Mouse (Mus musculus) forebrain, embryonic 16.5 days (tissue): ENCODE data around the gene D11Wsu47e. TPM values are rescaled to one million over a fixed set of nuclear protein-coding genes. Genes with fewer than 3 reads are reported as not detected.

Experiments used
- ATAC-seq: fragments of 200-750 bp; cut with Nextera tagmentation; 2 replicates; pipeline ENCODE4 v1.8.0; 2017; ENCODE audit warnings: mild to moderate bottlenecking, moderate library complexity
- H3K27ac ChIP-seq: fragments of 300-500 bp; sonication (generic); 2 replicates; pipeline ENCODE4 v1.5.1; 2014; ENCODE audit warnings: low read length, control low read depth
- H3K27me3 ChIP-seq: fragments of 300-500 bp; sonication (generic); replicated peaks from 2 replicates; pipeline ENCODE4 v1.6.1; 2014; ENCODE audit warnings: low read length; ENCODE audit not compliant: control insufficient read depth, insufficient read depth
- H3K36me3 ChIP-seq: fragments of 300-500 bp; sonication (generic); 2 replicates; pipeline ENCODE4 v1.6.1; 2014; ENCODE audit not compliant: control insufficient read depth, insufficient read depth
- H3K4me1 ChIP-seq: fragments of 300-500 bp; sonication (generic); replicated peaks from 2 replicates; pipeline ENCODE4 v1.6.1; 2014; ENCODE audit warnings: low read length; ENCODE audit not compliant: control insufficient read depth, insufficient read depth
- H3K4me2 ChIP-seq: fragments of 300-500 bp; sonication (generic); 2 replicates; pipeline ENCODE4 v1.6.1; 2014; ENCODE audit warnings: mild to moderate bottlenecking, low read length, control low read depth
- H3K4me3 ChIP-seq: fragments of 300-500 bp; sonication (generic); replicated peaks from 2 replicates; pipeline ENCODE4 v1.5.1; 2014; ENCODE audit warnings: mild to moderate bottlenecking, low read length, control low read depth
- H3K9ac ChIP-seq: fragments of 300-500 bp; sonication (generic); replicated peaks from 2 replicates; pipeline ENCODE4 v1.6.1; 2014; ENCODE audit warnings: low read depth, low read length, control low read depth
- H3K9me3 ChIP-seq: fragments of 300-500 bp; sonication (generic); 2 replicates; pipeline ENCODE4 v1.6.1; 2016; ENCODE audit warnings: low read length; ENCODE audit not compliant: control insufficient read depth
- WGBS: fragments of 180-500 bp; shearing (Covaris S2); extraction: QIAGEN DNeasy Blood & Tissue Kit; methylation state at CpG from one replicate; pipeline ENCODE4 v1.1.7; 2014; 5-methylcytosine and 5-hydroxymethylcytosine counted together
- polyA plus RNA-seq: library from polyadenylated mRNA; unstranded; fragments of >200 nt; fragmentation: Nextera tagmentation; extraction: Ambion mirVana; gene quantifications from 2 replicates; pipeline ENCODE4 v1.2.1, GENCODE M21; 2015

Gene D11Wsu47e
- polyA plus RNA-seq, 1 experiment from 2014 or later, result 24.4 TPM

DNA sequence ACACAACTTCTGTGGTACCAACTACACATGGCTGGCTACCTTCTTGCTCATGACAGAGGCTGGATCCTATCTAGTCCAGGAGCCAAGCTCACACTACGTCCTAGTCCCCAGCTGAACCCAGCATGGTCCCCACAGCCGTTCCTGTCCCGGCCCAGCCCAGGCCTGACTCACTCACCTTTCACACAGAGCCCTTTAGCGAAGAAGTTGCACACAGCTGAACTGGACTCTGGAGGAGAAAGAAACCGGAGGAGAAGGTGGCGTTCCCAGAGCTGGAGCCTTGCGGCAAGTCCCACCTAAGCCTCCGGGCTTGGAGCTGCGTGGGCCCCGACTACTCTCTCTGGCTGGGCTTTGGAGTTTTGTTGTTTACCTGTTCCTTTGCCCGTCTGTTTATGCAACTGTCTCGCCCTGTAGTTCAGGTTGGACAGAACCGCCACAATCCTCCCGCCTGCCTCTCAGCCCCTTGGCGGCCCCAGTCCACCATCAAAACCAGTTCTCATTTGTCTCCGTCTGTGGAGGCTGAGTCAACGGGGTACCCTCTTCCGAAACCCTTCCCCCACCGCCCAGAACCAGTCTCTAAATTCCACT, 24.5 kb downstream of the D11Wsu47e start:
- 56% methylated on average over 19 of the region's 19 CpGs for WGBS
- Histone ChIP-seq H3K9me3 (no peaks in the 10 kb centered on the region), H3K4me2 (no peak overlapping the region), H3K4me3 (no peak overlapping the region), H3K4me1 (peaks cover 14% of the 10 kb centered on the region), H3K27ac (no peak overlapping the region), H3K9ac (no peak overlapping the region), H3K36me3 (0 out of 2 replicates have a peak, but pooled peaks cover 4% of the 10 kb centered on the region), H3K27me3 (no peaks in the 10 kb centered on the region)
- no peak for ATAC-seq

DNA sequence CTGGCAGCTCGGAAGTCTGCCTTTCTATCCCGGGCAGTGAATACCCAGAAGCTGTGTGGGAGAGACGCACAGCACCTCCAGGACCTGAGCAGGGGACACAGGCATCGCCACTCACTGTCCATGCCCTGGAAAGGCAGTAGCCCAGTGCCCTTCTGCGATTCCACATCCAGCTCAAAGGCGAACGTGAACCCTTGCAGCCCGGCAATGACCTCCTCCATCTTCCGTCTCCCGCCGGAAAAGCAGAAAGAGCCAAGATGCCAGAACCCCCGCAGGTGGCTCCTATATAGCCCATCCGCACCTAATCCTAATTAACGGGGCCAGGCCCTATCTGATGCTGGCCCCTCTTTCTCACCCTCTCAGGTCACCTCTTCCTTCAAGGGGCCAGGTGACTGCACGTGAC, 25.1 kb downstream of the D11Wsu47e start:
- Histone ChIP-seq H3K36me3 (0 out of 2 replicates have a peak, but pooled peaks cover 4% of the 10 kb centered on the region), H3K27ac (no peak overlapping the region), H3K4me2 (no peak overlapping the region), H3K4me1 (peaks cover 14% of the 10 kb centered on the region), H3K4me3 (no peak overlapping the region), H3K27me3 (no peaks in the 10 kb centered on the region), H3K9me3 (no peaks in the 10 kb centered on the region), H3K9ac (no peak overlapping the region)
- WGBS, result 14% methylated on average over 15 of the region's 15 CpGs
- no peak for ATAC-seq

DNA sequence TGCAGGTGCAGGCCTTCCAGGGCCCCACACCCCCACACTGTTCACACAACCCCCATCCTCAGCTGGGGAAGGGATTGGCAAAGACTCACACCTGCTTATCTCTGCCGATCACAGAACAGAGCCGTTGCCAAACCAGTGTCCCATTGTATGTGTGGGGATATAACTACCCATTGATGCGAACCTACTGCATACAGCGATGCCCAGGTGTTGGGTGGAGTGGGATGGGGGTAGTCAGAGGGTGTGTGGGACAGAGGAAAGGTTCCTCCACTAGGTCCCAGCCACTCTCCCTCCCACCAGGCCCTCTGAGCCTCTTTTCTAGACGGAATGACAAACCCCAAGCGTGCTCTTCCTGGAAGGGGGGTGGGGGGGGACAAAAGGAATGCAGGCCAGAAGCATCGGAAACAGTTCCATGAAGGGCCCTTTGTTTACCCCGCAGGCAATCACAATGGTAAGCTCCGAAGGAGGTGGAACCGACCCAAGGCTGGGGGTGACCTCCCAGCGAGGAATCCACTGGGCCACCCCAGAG, 25.6 kb downstream of the D11Wsu47e start, which contains the start of gene Cpsf4l:
TSS of gene Cpsf4l (minus strand) at position 287 of the 526 bp plus-strand sequence.
- Histone ChIP-seq H3K9me3 (no peaks in the 10 kb centered on the region), H3K4me2 (no peak within 1 kb of the TSS), H3K4me1 (peaks cover 14% of the 10 kb centered on the region), H3K27ac (no peak within 1 kb of the TSS; the same call in 1 of the 2 replicates), H3K9ac (peak within 1 kb of the TSS; percentile 8; the same call in 1 of the 2 replicates), H3K36me3 (0 out of 2 replicates have a peak, but pooled peaks cover 4% of the 10 kb centered on the region), H3K27me3 (no peaks in the 10 kb centered on the region), H3K4me3 (no peak within 1 kb of the TSS)
- WGBS, result 1% methylated on average over 11 of the region's 11 CpGs
- ATAC-seq, result peak; percentile 45

DNA sequence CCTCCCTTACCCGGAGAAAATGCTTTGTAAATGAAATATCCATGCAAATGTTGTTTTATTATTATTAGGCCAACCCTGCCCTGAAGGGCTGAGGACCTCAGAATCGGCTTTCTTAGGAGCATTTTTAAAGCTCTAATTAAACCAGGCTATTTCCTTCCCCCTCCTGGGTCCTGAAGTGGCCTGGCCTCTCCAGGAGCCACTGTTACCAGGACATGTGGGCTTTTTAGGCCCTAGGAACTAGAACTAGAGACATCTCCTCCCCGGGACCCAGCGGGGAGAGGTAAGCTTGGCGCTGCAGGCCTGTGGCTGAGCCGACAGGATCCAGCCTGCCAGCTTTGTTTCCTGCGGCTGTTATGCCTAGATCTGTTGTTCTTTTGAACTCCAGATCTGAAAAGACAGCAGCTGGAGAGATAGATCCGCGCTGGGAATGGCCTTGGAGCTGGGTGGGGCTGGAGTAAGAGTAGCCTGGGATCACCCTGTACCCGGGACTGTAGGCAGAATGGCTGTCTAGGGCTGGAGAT, 26.1 kb downstream of the D11Wsu47e start:
- peak overlapping the region; percentile 8; the same call in 1 of the 2 replicates for H3K9ac ChIP-seq
- no peaks in the 10 kb centered on the region for H3K9me3 ChIP-seq
- no peaks in the 10 kb centered on the region for H3K27me3 ChIP-seq
- H3K4me2 ChIP-seq, result no peak overlapping the region
- WGBS, result 3% methylated on average over 10 of the region's 10 CpGs
- H3K4me1 ChIP-seq, result peaks cover 14% of the 10 kb centered on the region
- ATAC-seq, result peak; percentile 29
- H3K36me3 ChIP-seq, result 0 out of 2 replicates have a peak, but pooled peaks cover 4% of the 10 kb centered on the region
- H3K4me3 ChIP-seq, result no peak overlapping the region
- H3K27ac ChIP-seq, result no peak overlapping the region; the same call in 1 of the 2 replicates

DNA sequence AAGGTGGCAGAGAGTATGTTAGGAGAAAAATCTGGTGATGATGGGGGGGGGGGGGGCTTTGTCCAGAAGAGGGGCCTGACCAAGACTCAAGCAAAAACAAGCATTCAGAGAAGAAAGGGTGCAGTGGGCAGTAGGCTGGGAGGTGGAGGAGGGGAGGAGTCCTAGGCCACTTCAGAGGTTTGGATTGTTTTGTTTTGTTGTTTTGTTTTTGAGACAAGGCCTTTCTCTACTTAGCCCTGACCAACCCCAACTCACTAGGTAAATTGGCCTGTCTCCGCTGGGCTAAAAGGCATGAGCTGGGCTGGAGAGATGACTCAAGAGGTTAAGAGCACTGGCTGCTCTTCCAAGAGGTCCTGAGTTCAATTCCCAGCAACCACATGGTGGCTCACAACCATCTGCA, 26.8 kb downstream of the D11Wsu47e start:
- no peaks in the 10 kb centered on the region for H3K27me3 ChIP-seq
- H3K27ac ChIP-seq, result no peak overlapping the region
- no peaks in the 10 kb centered on the region for H3K9me3 ChIP-seq
- 0 out of 2 replicates have a peak, but pooled peaks cover 4% of the 10 kb centered on the region for H3K36me3 ChIP-seq
- ATAC-seq, result no peak
- peaks cover 14% of the 10 kb centered on the region for H3K4me1 ChIP-seq
- WGBS, result 45% methylated on average over 1 of the region's 1 CpGs
- no peak overlapping the region for H3K4me3 ChIP-seq
- H3K4me2 ChIP-seq, result no peak overlapping the region
- no peak overlapping the region for H3K9ac ChIP-seq

DNA sequence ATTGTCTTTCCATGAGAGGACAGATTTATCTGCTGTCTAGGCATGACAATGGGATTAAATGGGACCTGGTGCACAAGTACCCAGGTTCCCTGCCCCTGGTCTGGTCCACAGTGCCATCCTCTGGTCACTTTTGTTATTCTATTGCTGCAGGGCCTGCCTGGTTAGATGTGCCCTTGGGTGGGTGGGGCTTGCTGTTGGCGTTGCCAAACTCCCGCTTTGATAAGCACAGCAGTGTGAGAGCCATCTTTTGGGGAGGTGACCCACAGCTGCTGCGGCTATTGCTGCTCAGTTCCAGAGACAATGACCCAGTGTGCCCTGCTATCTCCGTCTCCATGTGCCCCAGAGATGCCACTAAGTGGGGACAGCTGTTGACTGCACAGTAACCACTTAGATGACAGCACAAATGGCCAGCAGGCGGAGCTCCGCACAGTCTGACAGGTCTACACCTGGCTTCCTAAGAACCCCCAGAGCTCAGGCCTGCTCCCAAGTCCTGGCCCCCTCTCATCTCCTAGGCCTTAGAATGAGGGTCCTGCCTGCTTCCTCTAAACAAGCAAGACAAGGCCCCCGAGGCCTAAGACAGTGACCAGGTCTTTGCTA, 31.0 kb downstream of the D11Wsu47e start:
- peaks cover 7% of the 10 kb centered on the region for H3K4me1 ChIP-seq
- no peak overlapping the region for H3K9ac ChIP-seq
- H3K27ac ChIP-seq, result no peak overlapping the region
- WGBS, result 76% methylated on average over 7 of the region's 7 CpGs
- H3K36me3 ChIP-seq, result no peaks in the 10 kb centered on the region
- H3K4me3 ChIP-seq, result no peak overlapping the region
- H3K27me3 ChIP-seq, result no peaks in the 10 kb centered on the region
- H3K4me2 ChIP-seq, result no peak overlapping the region
- no peak for ATAC-seq
- no peaks in the 10 kb centered on the region for H3K9me3 ChIP-seq

DNA sequence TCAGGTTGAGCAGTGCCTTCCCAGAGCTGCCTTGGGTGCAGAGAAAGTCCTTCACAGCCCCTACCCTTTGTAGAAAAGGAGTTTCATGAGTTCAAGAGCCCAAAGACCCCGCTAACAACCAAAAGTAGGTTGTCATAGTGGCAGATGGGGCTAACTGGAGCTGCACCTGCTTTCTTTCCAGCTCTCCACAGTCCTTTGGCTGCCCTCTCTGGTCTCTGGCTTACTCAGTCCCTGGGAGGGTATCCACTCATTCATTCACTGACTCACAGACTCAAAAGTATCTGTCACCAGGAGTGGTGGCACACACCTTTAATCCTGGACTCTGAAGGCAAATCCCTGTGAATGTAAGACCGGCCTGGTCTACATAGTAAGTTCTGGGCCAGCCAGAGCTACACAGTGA, 31.9 kb downstream of the D11Wsu47e start:
- H3K27me3 ChIP-seq, result no peaks in the 10 kb centered on the region
- H3K4me2 ChIP-seq, result no peak overlapping the region
- WGBS, result 86% methylated on average over 2 of the region's 2 CpGs
- H3K9ac ChIP-seq, result no peak overlapping the region
- H3K4me1 ChIP-seq, result no peaks in the 10 kb centered on the region
- no peaks in the 10 kb centered on the region for H3K9me3 ChIP-seq
- ATAC-seq, result no peak
- no peak overlapping the region for H3K4me3 ChIP-seq
- H3K36me3 ChIP-seq, result no peaks in the 10 kb centered on the region
- H3K27ac ChIP-seq, result no peak overlapping the region

DNA sequence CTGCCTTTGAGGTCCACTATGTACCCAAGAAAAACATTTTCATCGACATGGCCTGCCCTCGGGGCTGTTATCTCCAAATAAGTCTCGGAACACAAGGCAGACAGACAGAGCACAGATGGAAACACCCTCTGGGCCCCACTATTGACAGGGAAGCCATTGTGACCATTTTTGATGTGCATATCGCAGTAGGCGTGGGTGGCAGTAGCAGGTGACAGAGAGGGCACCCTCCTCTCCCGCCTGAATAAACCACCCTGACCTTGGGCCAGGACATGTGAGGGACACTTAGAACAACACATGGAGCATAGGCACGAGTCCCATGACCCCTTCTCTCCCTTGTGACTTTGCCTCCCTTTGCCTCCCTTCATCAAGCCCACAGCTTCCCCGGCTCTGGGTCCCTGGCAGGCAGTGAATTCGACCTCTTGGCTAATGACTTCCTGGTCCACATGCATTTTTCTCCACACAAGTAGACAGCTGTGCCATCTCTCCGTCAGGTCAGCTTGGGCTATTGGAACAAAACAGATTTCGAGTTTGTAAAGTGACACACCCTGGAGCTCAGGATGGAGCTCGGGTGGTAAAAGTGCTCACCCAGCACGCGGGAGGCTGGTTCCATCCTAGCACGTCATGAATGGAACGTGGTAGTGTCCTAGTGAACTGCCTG, 33.7 kb downstream of the D11Wsu47e start:
- Histone ChIP-seq H3K27ac (no peak overlapping the region), H3K9ac (no peak overlapping the region), H3K4me3 (no peak overlapping the region), H3K4me2 (no peak overlapping the region), H3K27me3 (no peaks in the 10 kb centered on the region), H3K36me3 (no peaks in the 10 kb centered on the region), H3K4me1 (peaks cover 3% of the 10 kb centered on the region; the same call in 1 of the 2 replicates), H3K9me3 (no peaks in the 10 kb centered on the region)
- no peak for ATAC-seq
- 75% methylated on average over 16 of the region's 16 CpGs for WGBS
